Mouse (Mus musculus) layer of hippocampus, postnatal 10 days (tissue): ENCODE data around the gene Srrm3. TPM values are rescaled to one million over a fixed set of nuclear protein-coding genes. Genes with fewer than 3 reads are reported as not detected.

ENCODE experiments used
- microRNA-seq, 2 experiments: library from miRNA; unstranded; fragments of <30 nt; microRNA quantifications; one replicate each; pipeline ENCODE4 v1.2.0; 2021
- total RNA-seq, 2 experiments: library from RNA; stranded (reverse); gene quantifications; 2 replicates each; pipeline ENCODE4 v1.2.3; 2021

Srrm3 gene
- total RNA-seq, 2 experiments from 2014 or later = 62.6 to 72.2 TPM

Small RNAs within 50 kb of the gene (microRNA-seq; reads per million reads assigned to microRNA genes)
- gene Gm23268 = 0 reads per million in 2 experiments

Other genes with a start within 250 kb of the Srrm3 start
- not detected for gene Ccl26, start 243.3 kb upstream of the Srrm3 start, total RNA-seq
- not detected for gene Ccl24, start 233.8 kb upstream of the Srrm3 start, total RNA-seq
- gene Rhbdd2, start 174.3 kb upstream of the Srrm3 start, total RNA-seq = 10 to 100 TPM; 68.6 to 75.4 TPM
- 10 to 100 TPM; 74.9 to 77.7 TPM for gene Por, start 136.9 kb upstream of the Srrm3 start, total RNA-seq
- gene Tmem120a, start 62.4 kb upstream of the Srrm3 start, total RNA-seq = 10 to 100 TPM; 20.9 to 21.9 TPM
- under 1 TPM; 0.55 to 0.87 TPM for gene Styxl1, start 28.5 kb upstream of the Srrm3 start, total RNA-seq
- 100 to 1,000 TPM; 469 to 476 TPM for gene Mdh2, start 28.4 kb upstream of the Srrm3 start, total RNA-seq
- 1 to 10 TPM; 4.2 to 6.1 TPM for gene Hspb1, start 81.0 kb downstream of the Srrm3 start, total RNA-seq
- gene Ywhag, start 127.7 kb downstream of the Srrm3 start, total RNA-seq = 1,000 to 10,000 TPM; 1,571 to 1,708 TPM
- gene Ssc4d, start 167.6 kb downstream of the Srrm3 start, total RNA-seq = 1 to 10 TPM; 2.1 to 2.3 TPM
- not detected for gene Zp3, start 173.2 kb downstream of the Srrm3 start, total RNA-seq
- 10 to 100 TPM; 10.0 to 12.4 TPM for gene Dtx2, start 187.9 kb downstream of the Srrm3 start, total RNA-seq
- not detected for gene Upk3b, start 231.6 kb downstream of the Srrm3 start, total RNA-seq
- gene Upk3bl, start 247.6 kb downstream of the Srrm3 start, total RNA-seq = not detected